Mouse (Mus musculus) liver, embryonic 11.5 days (tissue): Measurements from ENCODE around the gene Cmtm2b. TPM values are rescaled to one million over a fixed set of nuclear protein-coding genes. Genes with fewer than 3 reads are reported as not detected.
"Not testable (repeated sequence)": the region's sequence is repeated elsewhere in the genome, so short reads cannot be mapped to it uniquely, and the experiment has no call there.

Source experiments
- ATAC-seq: fragments of 200-750 bp; cut with Nextera tagmentation; replicated peaks from 2 replicates; pipeline ENCODE4 v1.8.0; 2017; ENCODE audit warnings: moderate number of reproducible peaks, mild to moderate bottlenecking, moderate TSS enrichment, moderate library complexity; ENCODE audit not compliant: low FRiP score
- DNase-seq: peaks from one replicate; pipeline ENCODE4 v3.0.0-alpha.2; 2017; ENCODE audit warnings: low spot score
- H3K27ac ChIP-seq: fragments of 300-500 bp; sonication (generic); 2 replicates; pipeline ENCODE4 v1.5.1; 2014; ENCODE audit warnings: mild to moderate bottlenecking, low read depth, low read length, control low read depth
- H3K27me3 ChIP-seq: fragments of 300-500 bp; sonication (generic); replicated peaks from 2 replicates; pipeline ENCODE4 v1.6.1; 2014; ENCODE audit warnings: low read length, mixed read lengths; ENCODE audit not compliant: control insufficient read depth, insufficient read depth
- H3K36me3 ChIP-seq: fragments of 300-500 bp; sonication (generic); 2 replicates; pipeline ENCODE4 v1.6.1; 2014; ENCODE audit warnings: mild to moderate bottlenecking, low read length, moderate library complexity, mixed read lengths; ENCODE audit not compliant: control insufficient read depth, insufficient read depth
- H3K4me1 ChIP-seq: fragments of 300-500 bp; sonication (generic); replicated peaks from 2 replicates; pipeline ENCODE4 v1.6.1; 2014; ENCODE audit warnings: low read length, mixed read lengths; ENCODE audit not compliant: control insufficient read depth, insufficient read depth
- H3K4me2 ChIP-seq: fragments of 300-500 bp; sonication (generic); 2 replicates; pipeline ENCODE4 v1.6.1; 2014; ENCODE audit warnings: mild to moderate bottlenecking, control low read depth, moderate library complexity
- H3K4me3 ChIP-seq: fragments of 300-500 bp; sonication (generic); 2 replicates; pipeline ENCODE4 v1.5.1; 2014; ENCODE audit warnings: low read depth, low read length, control low read depth
- H3K9ac ChIP-seq: fragments of 300-500 bp; sonication (generic); 2 replicates; pipeline ENCODE4 v1.6.1; 2014; ENCODE audit warnings: low read depth, low read length, control low read depth
- H3K9me3 ChIP-seq: fragments of 300-500 bp; sonication (generic); 2 replicates; pipeline ENCODE4 v1.6.1; 2016; ENCODE audit warnings: low read length, inconsistent platforms, mixed read lengths; ENCODE audit not compliant: control insufficient read depth
- WGBS: fragments of 180-500 bp; shearing (Covaris S2); extraction: QIAGEN DNeasy Blood & Tissue Kit; methylation state at CpG from one replicate; pipeline ENCODE4 v1.1.7; 2014; 5-methylcytosine and 5-hydroxymethylcytosine counted together
- polyA plus RNA-seq: library from polyadenylated mRNA; unstranded; fragments of >200 nt; fragmentation: Nextera tagmentation; extraction: Ambion mirVana; gene quantifications from 2 replicates; pipeline ENCODE4 v1.2.1, GENCODE M21; 2014

Gene Cmtm2b
- polyA plus RNA-seq, 1 experiment from 2014 or later: not detected

DNA sequence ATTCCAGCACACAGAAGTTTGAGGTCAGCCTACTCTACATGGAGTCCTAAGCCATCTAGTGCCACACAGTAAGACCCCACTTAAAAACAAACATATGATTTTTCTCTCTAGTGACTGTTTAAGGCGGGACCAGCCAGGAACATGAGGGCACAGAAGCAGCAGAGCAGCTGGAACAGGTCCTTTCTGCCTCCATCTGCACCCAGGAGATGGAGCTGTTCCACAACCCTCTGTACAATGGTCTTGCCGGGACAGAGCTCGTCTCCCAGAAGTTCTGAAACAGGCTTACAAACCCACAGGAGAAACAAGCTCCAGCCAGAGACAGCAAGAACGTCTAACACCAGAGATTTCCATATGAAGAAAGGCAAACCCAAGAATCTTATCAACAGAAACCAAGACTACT, 8.7 kb upstream of the Cmtm2b start:
- ATAC-seq (no peak), DNase-seq (no peak)
- Histone ChIP-seq H3K36me3 (no peaks in the 10 kb centered on the region), H3K4me3 (no peak overlapping the region), H3K9me3 (no peaks in the 10 kb centered on the region), H3K4me1 (no peaks in the 10 kb centered on the region), H3K27me3 (no peaks in the 10 kb centered on the region), H3K27ac (no peak overlapping the region), H3K4me2 (no peak overlapping the region), H3K9ac (no peak overlapping the region)
- 64% methylated on average over 4 of the region's 4 CpGs for WGBS

DNA sequence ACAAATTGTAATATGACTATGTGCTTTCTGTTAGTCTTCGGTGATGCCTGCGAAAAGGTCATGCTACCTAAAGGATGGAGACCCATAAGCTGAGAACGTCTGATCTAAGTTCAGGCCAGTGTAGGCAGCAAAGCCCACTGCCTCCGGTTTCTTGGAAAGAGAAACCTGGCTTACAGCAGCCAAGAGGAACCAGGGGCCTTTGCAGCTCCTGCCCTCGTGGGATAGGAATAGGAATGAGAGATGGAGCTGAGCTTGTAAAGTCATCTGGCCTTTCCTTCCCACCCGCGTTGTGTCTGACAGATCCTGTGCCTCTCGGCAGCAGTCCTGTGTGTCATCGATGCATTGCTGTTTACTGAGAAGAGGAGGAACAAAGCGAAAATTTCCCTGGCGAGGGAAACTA, 763 bp upstream of the Cmtm2b start, which contains the start of gene Gm11020:
Gene Gm11020, plus strand, starts transcription at position 301 of the 400 bp plus-strand sequence.
- H3K27ac ChIP-seq, H3K36me3 ChIP-seq, H3K4me1 ChIP-seq, ATAC-seq, H3K27me3 ChIP-seq, H3K9me3 ChIP-seq, H3K4me2 ChIP-seq, H3K4me3 ChIP-seq, H3K9ac ChIP-seq, DNase-seq: not testable (repeated sequence)
- whole genome bisulfite sequencing: 80% methylated on average over 9 of the region's 11 CpGs

DNA sequence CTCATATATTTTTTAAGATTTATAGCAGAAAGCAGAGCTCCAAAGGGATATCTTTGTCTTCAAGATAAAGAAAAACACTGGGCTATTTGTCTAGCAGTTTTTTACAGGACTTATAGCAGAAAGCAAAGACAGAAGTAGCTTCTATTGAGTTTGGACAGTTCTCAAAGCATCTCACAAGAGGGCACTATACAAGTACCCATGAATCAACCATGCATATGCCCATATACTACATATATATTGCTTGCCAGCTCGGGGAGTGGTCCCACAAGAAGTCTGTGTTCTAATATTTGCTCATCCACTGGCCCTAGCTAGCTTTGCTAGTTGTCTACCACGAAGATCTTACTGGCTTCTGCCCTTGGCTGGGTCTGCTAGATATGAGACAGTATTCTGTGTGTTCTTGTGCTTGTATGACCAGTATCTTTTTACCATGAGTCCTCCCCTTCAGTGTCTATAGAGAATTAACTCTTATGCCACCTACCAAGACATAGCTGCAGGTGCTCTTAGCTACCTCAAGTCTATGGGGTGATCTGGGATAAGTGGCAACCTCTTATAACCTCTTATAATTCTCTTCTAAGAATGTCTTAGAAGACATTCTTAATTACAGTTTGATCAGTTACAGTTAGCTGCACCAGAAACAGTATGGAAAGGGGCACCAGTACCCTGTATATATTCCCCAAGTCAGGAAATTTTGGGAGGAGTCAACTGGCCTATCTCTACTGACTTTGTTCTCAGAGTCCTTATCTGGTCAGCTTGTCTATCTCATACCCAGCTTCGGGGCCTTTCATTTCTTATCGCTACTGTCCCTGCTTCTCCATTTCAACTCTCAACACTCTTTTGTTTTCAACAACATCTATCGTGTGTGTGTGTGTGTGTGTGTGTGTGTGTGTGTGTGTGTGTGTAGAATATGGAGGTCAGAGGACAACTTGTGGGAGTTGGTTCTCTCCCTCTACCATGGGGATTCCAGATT, 10.9 kb downstream of the Cmtm2b start:
- no peak overlapping the region for H3K4me3 ChIP-seq
- WGBS: 38% methylated on average over 5 of the region's 5 CpGs
- H3K4me2 ChIP-seq: no peak overlapping the region
- H3K36me3 ChIP-seq: no peaks in the 10 kb centered on the region
- no peak overlapping the region for H3K9ac ChIP-seq
- peaks cover 5% of the 10 kb centered on the region for H3K4me1 ChIP-seq
- peak; percentile 71 for ATAC-seq
- DNase-seq: peak; percentile 30
- peak overlapping the region; percentile 23; the same call in 1 of the 2 replicates for H3K27ac ChIP-seq
- no peaks in the 10 kb centered on the region for H3K9me3 ChIP-seq
- H3K27me3 ChIP-seq: no peaks in the 10 kb centered on the region

DNA sequence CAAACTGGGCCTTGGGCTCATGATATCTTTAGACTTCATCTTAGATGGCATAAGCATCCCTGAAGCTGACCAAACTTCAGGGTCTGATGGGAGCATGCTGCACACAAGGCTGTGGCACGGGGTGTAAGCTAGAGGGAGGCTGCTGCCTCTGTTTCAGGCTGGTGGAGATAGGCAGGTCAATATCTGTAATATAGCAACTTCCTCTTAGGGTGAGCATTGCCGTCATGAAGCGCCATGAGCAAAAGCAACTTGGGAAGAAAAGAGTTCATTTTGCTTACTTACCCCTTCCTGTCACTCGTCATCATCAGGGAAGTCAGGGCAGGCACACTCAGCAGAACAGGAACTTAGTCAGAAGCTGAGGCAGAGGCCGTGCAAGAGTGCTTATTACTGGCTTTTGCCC, 11.8 kb downstream of the Cmtm2b start:
- H3K27ac ChIP-seq: peak overlapping the region; percentile 23; the same call in 1 of the 2 replicates
- no peak overlapping the region for H3K9ac ChIP-seq
- 44% methylated on average over 5 of the region's 5 CpGs for WGBS
- no peaks in the 10 kb centered on the region for H3K36me3 ChIP-seq
- H3K4me1 ChIP-seq: peaks cover 5% of the 10 kb centered on the region
- H3K4me3 ChIP-seq: no peak overlapping the region
- DNase-seq (peak; percentile 26), ATAC-seq (peak; percentile 50; the same call in 1 of the 2 replicates)
- H3K9me3 ChIP-seq: no peaks in the 10 kb centered on the region
- H3K27me3 ChIP-seq: no peaks in the 10 kb centered on the region
- no peak overlapping the region for H3K4me2 ChIP-seq

DNA sequence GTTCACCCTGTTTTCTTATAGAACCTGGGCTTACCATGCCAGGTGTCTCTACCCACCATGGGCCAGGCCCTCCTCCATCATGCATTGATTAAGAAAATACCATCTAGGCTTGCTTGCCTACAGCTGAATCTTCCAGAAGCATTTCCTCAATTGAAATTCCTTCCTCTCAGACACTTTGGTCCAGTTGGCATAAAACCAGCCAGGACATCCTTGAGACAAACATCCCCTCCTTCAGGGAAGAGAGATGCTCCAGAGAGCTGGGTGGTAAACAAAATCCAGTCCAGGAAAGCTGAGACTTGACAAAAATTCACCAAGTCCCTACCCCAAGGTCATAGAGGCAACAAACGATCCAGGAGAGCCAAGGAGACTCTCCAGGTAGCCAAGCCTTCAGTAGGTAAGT, 12.2 kb downstream of the Cmtm2b start:
- H3K4me1 ChIP-seq: peaks cover 5% of the 10 kb centered on the region
- H3K9ac ChIP-seq: no peak overlapping the region
- peak; percentile 25 for DNase-seq
- H3K27ac ChIP-seq: no peak overlapping the region
- no peak overlapping the region for H3K4me2 ChIP-seq
- no peaks in the 10 kb centered on the region for H3K36me3 ChIP-seq
- H3K27me3 ChIP-seq: no peaks in the 10 kb centered on the region
- WGBS: 76% methylated on average over 1 of the region's 1 CpGs
- no peak overlapping the region for H3K4me3 ChIP-seq
- ATAC-seq: no peak
- H3K9me3 ChIP-seq: no peaks in the 10 kb centered on the region

DNA sequence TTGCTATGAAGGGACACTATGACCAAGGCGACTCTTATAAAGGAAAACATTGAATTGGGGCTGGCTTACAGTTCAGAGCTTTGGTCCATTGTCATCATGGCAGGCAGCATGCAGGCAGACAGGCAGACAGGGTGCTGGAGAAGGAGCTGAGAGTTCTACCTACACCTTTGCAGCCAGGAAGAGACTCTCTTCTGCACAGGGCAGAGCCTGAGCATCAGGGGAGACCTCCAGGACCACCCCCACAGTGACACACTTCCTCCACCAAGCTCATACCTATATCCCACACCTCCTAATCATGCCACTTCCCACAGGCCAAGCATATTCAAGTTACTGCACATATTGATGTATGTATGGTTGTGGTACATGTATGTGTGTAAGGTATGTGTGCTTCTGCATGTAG, 14.8 kb downstream of the Cmtm2b start:
- H3K36me3 ChIP-seq: no peaks in the 10 kb centered on the region
- no peak overlapping the region for H3K4me2 ChIP-seq
- no peak overlapping the region for H3K27ac ChIP-seq
- H3K4me1 ChIP-seq: peaks cover 11% of the 10 kb centered on the region
- H3K27me3 ChIP-seq: no peaks in the 10 kb centered on the region
- no peak overlapping the region for H3K4me3 ChIP-seq
- DNase-seq (peak; percentile 21), ATAC-seq (no peak)
- H3K9ac ChIP-seq: no peak overlapping the region
- H3K9me3 ChIP-seq: no peaks in the 10 kb centered on the region
- WGBS: 88% methylated on average over 1 of the region's 1 CpGs

DNA sequence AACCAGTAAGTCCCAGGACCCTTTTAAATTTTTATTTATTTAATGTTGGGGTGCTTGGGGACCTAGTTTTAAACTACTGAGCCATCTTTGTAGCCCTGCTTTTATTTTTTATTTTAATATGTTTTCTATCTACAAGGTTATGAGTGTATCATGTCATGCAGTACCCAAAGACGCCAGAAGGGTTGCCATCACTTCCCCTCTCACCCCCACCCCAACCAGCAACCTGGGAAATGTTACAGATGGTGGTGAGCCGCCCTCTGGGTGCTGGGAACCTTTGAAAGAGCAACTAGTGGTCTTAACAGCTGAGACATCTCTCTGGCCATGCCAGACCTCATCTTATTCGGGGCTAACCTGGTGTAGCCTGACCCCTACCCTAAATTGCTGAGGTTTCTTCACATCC, 15.9 kb downstream of the Cmtm2b start:
- Histone ChIP-seq H3K27me3 (no peaks in the 10 kb centered on the region), H3K4me2 (no peak overlapping the region), H3K9me3 (no peaks in the 10 kb centered on the region), H3K4me1 (peaks cover 11% of the 10 kb centered on the region), H3K4me3 (no peak overlapping the region), H3K36me3 (no peaks in the 10 kb centered on the region), H3K27ac (no peak overlapping the region), H3K9ac (no peak overlapping the region)
- WGBS: 43% methylated on average over 3 of the region's 3 CpGs
- DNase-seq: peak; percentile 29
- no peak for ATAC-seq

DNA sequence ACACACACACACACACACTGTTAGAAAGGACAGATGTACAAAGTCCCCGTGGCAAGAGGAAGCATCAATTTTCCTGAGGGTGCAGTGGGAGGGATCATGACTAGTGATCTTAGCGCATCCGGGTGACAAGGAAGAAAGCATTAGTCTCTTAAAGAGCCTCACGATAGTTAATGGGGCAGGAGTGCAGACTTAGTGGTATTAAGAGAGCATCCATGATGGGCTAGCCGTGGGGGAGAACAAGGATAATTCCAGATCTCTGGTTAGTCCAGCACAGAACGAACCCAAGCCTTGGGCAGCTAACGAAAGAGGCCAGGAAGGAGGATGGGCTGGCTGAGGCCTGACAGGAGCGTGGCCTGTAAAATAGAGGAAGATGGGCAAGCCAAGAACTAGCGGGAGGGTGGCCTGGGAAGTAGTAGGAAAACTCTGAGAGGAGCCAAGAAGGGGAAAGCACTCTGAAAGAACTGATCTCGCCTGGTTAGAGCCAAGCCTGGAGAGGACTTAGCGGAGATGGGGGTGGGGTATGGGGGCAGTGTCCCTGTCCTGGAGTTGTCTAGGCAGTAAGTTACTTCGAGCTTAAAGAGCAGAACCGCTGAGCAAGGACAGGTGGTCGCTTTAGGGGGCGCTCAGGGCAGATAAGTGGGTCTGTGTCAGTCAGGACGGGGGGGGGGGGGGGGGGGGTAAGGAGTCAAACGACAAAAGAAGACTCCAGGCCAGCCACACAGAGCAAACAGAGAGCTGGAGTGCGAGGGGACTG, 17.4 kb downstream of the Cmtm2b start, which contains the start of gene Cmtm3:
Gene Cmtm3, plus strand, starts transcription at position 182 of the 754 bp plus-strand sequence.
- Histone ChIP-seq H3K4me2 (peak within 1 kb of the TSS; percentile 71), H3K36me3 (no peaks in the 10 kb centered on the region), H3K4me1 (peaks cover 7% of the 10 kb centered on the region), H3K9me3 (no peaks in the 10 kb centered on the region), H3K27me3 (no peaks in the 10 kb centered on the region), H3K27ac (peak within 1 kb of the TSS; percentile 21; the same call in 1 of the 2 replicates), H3K4me3 (peak within 1 kb of the TSS; percentile 67), H3K9ac (peak within 1 kb of the TSS; percentile 80)
- DNase-seq (peak; percentile 33), ATAC-seq (no peak)
- WGBS: 21% methylated on average over 18 of the region's 18 CpGs
